Mouse (Mus musculus) CH12.LX (cell line): Measurements from ENCODE around the gene Hes1. TPM values are rescaled to one million over a fixed set of nuclear protein-coding genes. Genes with fewer than 3 reads are reported as not detected.

Experiments
- DNase-seq: peaks from one replicate; pipeline ENCODE4 v3.0.0-alpha.2; 2013; ENCODE audit errors: extremely low read depth
- H3K27ac ChIP-seq: 2 replicates; pipeline ENCODE4 v1.5.1; 2012; ENCODE audit warnings: low read depth, mild to moderate bottlenecking, control low read depth, moderate library complexity; ENCODE audit not compliant: insufficient read depth
- H3K27me3 ChIP-seq: replicated peaks from 2 replicates; pipeline ENCODE3; 2012; ENCODE audit warnings: inconsistent platforms
- H3K36me3 ChIP-seq, 2 experiments: replicated peaks in 1 of 2; 2 replicates each; pipeline versions ENCODE3 to v1.6.1; 2012; ENCODE audit warnings: inconsistent platforms in 1 of 2, low read length in 1 of 2, mild to moderate bottlenecking in 1 of 2, mixed read lengths in 1 of 2, moderate library complexity in 1 of 2; ENCODE audit not compliant: control insufficient read depth in 1 of 2, insufficient read depth in 1 of 2
- H3K4me1 ChIP-seq, 2 experiments: 2 replicates each; pipeline ENCODE4 v1.6.1; 2012; ENCODE audit warnings: inconsistent platforms in 1 of 2, moderate library complexity in 1 of 2; ENCODE audit not compliant: insufficient read depth in 2 of 2, control insufficient read depth in 1 of 2
- H3K4me2 ChIP-seq: 2 replicates; pipeline ENCODE4 v1.6.1; 2012; ENCODE audit warnings: low read depth, mild to moderate bottlenecking, control low read depth; ENCODE audit not compliant: poor library complexity, insufficient read depth, severe bottlenecking
- H3K4me3 ChIP-seq, 3 experiments: fragments of 150-350 bp in 1 of 3; sonication (generic) in 1 of 3; replicated peaks in 1 of 3; 2 replicates each; pipeline versions ENCODE3 to v1.5.1; 2011 to 2012; ENCODE audit warnings: low read depth in 2 of 3, low read length in 2 of 3, mild to moderate bottlenecking in 2 of 3, moderate library complexity in 2 of 3, control low read depth in 1 of 3, improper control_type of control experiment in 1 of 3, inconsistent platforms in 1 of 3, mixed read lengths in 1 of 3; ENCODE audit not compliant: poor library complexity in 1 of 3
- H3K79me2 ChIP-seq: replicated peaks from 2 replicates; pipeline ENCODE4 v1.6.1; 2012; ENCODE audit warnings: mild to moderate bottlenecking, moderate library complexity; ENCODE audit not compliant: control insufficient read depth, poor library complexity, insufficient read depth, severe bottlenecking; ENCODE audit errors: extremely low read depth
- H3K9ac ChIP-seq: 2 replicates; pipeline ENCODE4 v1.6.1; 2012; ENCODE audit warnings: low read depth, mild to moderate bottlenecking, control low read depth, moderate library complexity; ENCODE audit not compliant: insufficient read depth
- H3K9me3 ChIP-seq: replicated peaks from 2 replicates; pipeline ENCODE3; 2012; ENCODE audit warnings: low read length, inconsistent platforms, mixed read lengths
- BHLHE40 ChIP-seq: IDR thresholded peaks from 2 replicates; pipeline ENCODE4 v1.6.1; 2011; ENCODE audit warnings: mild to moderate bottlenecking, low read depth, low read length, improper control_type of control experiment
- CHD1 ChIP-seq: IDR thresholded peaks from 2 replicates; pipeline ENCODE4 v1.6.1; 2012; ENCODE audit warnings: low read depth, low read length, improper control_type of control experiment, inconsistent platforms
- CHD2 ChIP-seq: IDR thresholded peaks from 2 replicates; pipeline ENCODE4 v1.6.1; 2011; ENCODE audit warnings: low read length, improper control_type of control experiment
- ELF1 ChIP-seq: IDR thresholded peaks from 2 replicates; pipeline ENCODE4 v1.6.1; 2014; ENCODE audit warnings: low read depth, mild to moderate bottlenecking, inconsistent platforms, low read length, improper control_type of control experiment
- GABPA ChIP-seq: IDR thresholded peaks from 2 replicates; pipeline ENCODE4 v1.6.1; 2012; ENCODE audit warnings: low read depth, low read length, improper control_type of control experiment, inconsistent platforms; ENCODE audit not compliant: insufficient replicate concordance
- IRF4 ChIP-seq: IDR thresholded peaks from 2 replicates; pipeline ENCODE4 v1.6.1; 2014; ENCODE audit warnings: low read depth, mild to moderate bottlenecking, inconsistent platforms, low read length, improper control_type of control experiment
- JUN ChIP-seq: IDR thresholded peaks from 2 replicates; pipeline ENCODE4 v1.6.1; 2011; ENCODE audit warnings: low read depth, mild to moderate bottlenecking, low read length, improper control_type of control experiment, moderate library complexity; ENCODE audit not compliant: insufficient read depth
- MAZ ChIP-seq: IDR thresholded peaks from 2 replicates; pipeline ENCODE4 v1.6.1; 2012; ENCODE audit warnings: low read depth, mild to moderate bottlenecking, inconsistent platforms, low read length, improper control_type of control experiment, moderate library complexity
- MYC ChIP-seq: IDR thresholded peaks from 2 replicates; pipeline ENCODE4 v1.6.1; 2011; ENCODE audit warnings: low read depth, mild to moderate bottlenecking, improper control_type of control experiment, low read length
- POLR2A ChIP-seq: IDR thresholded peaks from 2 replicates; pipeline ENCODE4 v1.6.1; 2011; ENCODE audit warnings: low read depth, mild to moderate bottlenecking, improper control_type of control experiment, low read length
- SMC3 ChIP-seq: IDR thresholded peaks from 2 replicates; pipeline ENCODE4 v1.6.1; 2011; ENCODE audit warnings: low read depth, low read length, improper control_type of control experiment
- TCF12 ChIP-seq: IDR thresholded peaks from 2 replicates; pipeline ENCODE4 v1.6.1; 2014; ENCODE audit warnings: low read depth, mild to moderate bottlenecking, inconsistent platforms, low read length, improper control_type of control experiment
- UBTF ChIP-seq: IDR thresholded peaks from 2 replicates; pipeline ENCODE4 v1.6.1; 2012; ENCODE audit warnings: low read depth, mild to moderate bottlenecking, inconsistent platforms, low read length, improper control_type of control experiment, moderate library complexity
- USF1 ChIP-seq: IDR thresholded peaks from 2 replicates; pipeline ENCODE4 v1.6.1; 2014; ENCODE audit warnings: low read depth, mild to moderate bottlenecking, inconsistent platforms, low read length, improper control_type of control experiment
- ZC3H11A ChIP-seq: IDR thresholded peaks from 2 replicates; pipeline ENCODE4 v1.6.1; 2012; ENCODE audit warnings: low read depth, mild to moderate bottlenecking, inconsistent platforms, low read length, improper control_type of control experiment
- ZNF384 ChIP-seq: IDR thresholded peaks from 2 replicates; pipeline ENCODE4 v1.6.1; 2012; ENCODE audit warnings: low read depth, low read length, improper control_type of control experiment, inconsistent platforms
- dilution Hi-C: fragments of 300-500 bp; cut with MboI; formaldehyde crosslinking; loops from 2 replicates; pipeline ENCODE4 v1.14.3; 2020; ENCODE audit warnings: low sequenced_read_pairs; ENCODE audit not compliant: extremely low pct_unique_long_range_greater_than_20kb, extremely low pct_ligation_motif_present
- in situ Hi-C: fragments of 300-500 bp; cut with MboI; formaldehyde crosslinking; loops from 3 replicates; pipeline ENCODE4 v1.14.3; 2019; ENCODE audit warnings: low sequenced_read_pairs, low pct_ligation_motif_present, low pct_unique_long_range_greater_than_20kb, mixed read lengths
- polyA plus RNA-seq: library from polyadenylated mRNA; unstranded; fragments of >175 nt; gene quantifications from 2 replicates; pipeline ENCODE4 v1.2.1, GENCODE M21; 2012; ENCODE audit warnings: low read depth; ENCODE audit not compliant: insufficient read length
- total RNA-seq, 2 experiments: library from RNA; depleted of rRNA; stranded (reverse); fragments of 300-350 nt in 1 of 2; fragments of >200 nt in 1 of 2; gene quantifications; 2 replicates each; pipeline ENCODE4 v1.2.3; 2012 to 2014

The Hes1 gene
- total and polyA plus RNA-seq, 3 experiments = 1.4 to 3.6 (median 1.6) TPM

GRCm38 (mm10) chr16:30070771-30071191, 6.6 kb downstream of the Hes1 start (continued):
- no peak for TF ChIP-seq CHD2
- no peak for TF ChIP-seq IRF4
- TF ChIP-seq SMC3 = peak; percentile 24; the same call in 1 of the 2 replicates
- no peak for TF ChIP-seq USF1
- TF ChIP-seq ZNF384 = no peak
- no peak for TF ChIP-seq POLR2A
- TF ChIP-seq GABPA = no peak
- no peak for TF ChIP-seq MAZ
- TF ChIP-seq, all 38 proteins: peak for 6

- H3K36me3 ChIP-seq = no peaks in the 10 kb centered on the region
- H3K27me3 ChIP-seq = peaks cover 39% of the 10 kb centered on the region
- H3K4me3 ChIP-seq = no peak overlapping the region
- in situ Hi-C loops = no loop called here
- H3K9me3 ChIP-seq = peaks cover 5% of the 10 kb centered on the region
- H3K4me2 ChIP-seq = no peak overlapping the region
- DNase-seq = peak; percentile 13
- dilution Hi-C loops = no loop called here
- H3K79me2 ChIP-seq = no peaks in the 10 kb centered on the region
- peaks cover 3 to 31% of the 10 kb centered on the region in 2 experiments for H3K4me1 ChIP-seq
- peak; percentile 66 for TF ChIP-seq ZNF384
- no peak for TF ChIP-seq CHD1
- no peak for TF ChIP-seq JUN
- no peak for TF ChIP-seq ELF1
- no peak for TF ChIP-seq MAZ
- TF ChIP-seq MYC = no peak
- no peak for TF ChIP-seq BHLHE40
- no peak for TF ChIP-seq ZC3H11A
- H3K9ac ChIP-seq = no peak overlapping the region
- H3K27ac ChIP-seq = no peak overlapping the region
These were observed 9.1 kb downstream of the Hes1 start for GRCm38 (mm10) chr16:30073317-30073716.

DNA sequence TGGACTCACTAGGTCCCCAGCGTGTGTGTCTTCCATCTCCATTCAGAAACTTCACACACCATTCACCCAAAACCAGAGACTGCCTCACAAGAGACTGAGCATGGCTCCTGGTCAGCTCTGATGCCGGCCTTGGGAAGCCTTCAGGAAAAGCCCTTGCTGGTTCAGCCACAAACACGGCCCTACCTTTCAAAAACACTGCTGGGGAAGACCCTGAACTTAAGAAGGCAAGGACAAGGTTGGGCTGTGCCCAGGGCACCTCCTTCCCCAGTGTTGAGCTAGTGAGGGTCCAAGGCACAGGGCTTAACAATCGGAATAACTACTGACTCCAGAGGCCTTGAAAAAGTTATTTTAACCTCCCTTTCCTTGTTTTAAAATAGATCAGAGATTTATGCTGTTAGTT, 17.3 kb downstream of the Hes1 start:
- in situ Hi-C loops (no loop called here), dilution Hi-C loops (no loop called here)
- H3K79me2 ChIP-seq = no peaks in the 10 kb centered on the region
- H3K27ac ChIP-seq = no peak overlapping the region
- no peak for DNase-seq
- H3K9ac ChIP-seq = no peak overlapping the region
- H3K27me3 ChIP-seq = peaks cover 3% of the 10 kb centered on the region
- TF ChIP-seq UBTF (no peak), MYC (no peak), TCF12 (no peak), BHLHE40 (no peak), SMC3 (no peak), USF1 (no peak)
- H3K4me1 ChIP-seq = no peaks in the 10 kb centered on the region
- H3K36me3 ChIP-seq = no peaks in the 10 kb centered on the region
- no peak overlapping the region for H3K4me3 ChIP-seq
- H3K4me2 ChIP-seq = no peak overlapping the region
- H3K9me3 ChIP-seq = peaks cover 5% of the 10 kb centered on the region
